Mouse (Mus musculus) left cerebral cortex, postnatal 25 days (tissue): ENCODE data around the gene Msx1. TPM values are rescaled to one million over a fixed set of nuclear protein-coding genes. Genes with fewer than 3 reads are reported as not detected.

ENCODE experiments used
- DNase-seq, 2 experiments: peaks; one replicate each; pipeline ENCODE4 v3.0.0; 2022; ENCODE audit warnings: low spot score in 2 of 2, mixed read lengths in 1 of 2
- intact Hi-C: fragments of 180-260 bp; cut with DNase I; formaldehyde crosslinking; loops from one replicate; pipeline ENCODE4 v1.15.1; 2025
- total RNA-seq, 2 experiments: library from RNA; stranded (reverse); gene quantifications; 2 replicates each; pipeline ENCODE4 v1.2.3; 2021

Gene Msx1
- total RNA-seq, 2 experiments from 2014 or later, result 3.5 to 4.2 TPM

GRCm38 (mm10) chr5:37814169-37814568 lies 10.2 kb downstream of the Msx1 start:
- intact Hi-C loops, result no loop called here
- DNase-seq, result no peak

- DNase-seq, result no peak
- intact Hi-C loops, result no loop called here
Measured at GRCm38 (mm10) chr5:37805291-37805690, 19.1 kb downstream of the Msx1 start.

- intact Hi-C loops, result no loop called here
- no peak for DNase-seq
Measured at GRCm38 (mm10) chr5:37804512-37805118, 19.8 kb downstream of the Msx1 start.

- intact Hi-C loops, result no loop called here
- no peak for DNase-seq
Measured at GRCm38 (mm10) chr5:37797251-37797650, 27.1 kb downstream of the Msx1 start.

- DNase-seq, result no peak
- intact Hi-C loops, result no loop called here
Measured at GRCm38 (mm10) chr5:37796751-37797150, 27.6 kb downstream of the Msx1 start.

GRCm38 (mm10) chr5:37795691-37796090 lies 28.7 kb downstream of the Msx1 start:
- intact Hi-C loops, result no loop called here
- peak in 1 of 2 experiments; percentile 30 for DNase-seq

- DNase-seq, result no peak
- intact Hi-C loops, result no loop called here
Measured at GRCm38 (mm10) chr5:37792154-37792553, 32.2 kb downstream of the Msx1 start.

- intact Hi-C loops, result no loop called here
- peak in 1 of 2 experiments; percentile 30 for DNase-seq
Measured at GRCm38 (mm10) chr5:37784847-37785391, 39.5 kb downstream of the Msx1 start.

GRCm38 (mm10) chr5:37783306-37783705 lies 41.1 kb downstream of the Msx1 start:
- intact Hi-C loops, result no loop called here
- DNase-seq, result no peak

- intact Hi-C loops, result no loop called here
- no peak for DNase-seq
Measured at GRCm38 (mm10) chr5:37775681-37776080, 48.7 kb downstream of the Msx1 start.

GRCm38 (mm10) chr5:37774011-37774410 lies 50.4 kb downstream of the Msx1 start:
- intact Hi-C loops, result no loop called here
- DNase-seq, result no peak

- no peak for DNase-seq
- intact Hi-C loops, result no loop called here
Measured at GRCm38 (mm10) chr5:37770870-37771269, 53.5 kb downstream of the Msx1 start.

Other genes starting within 250 kb of the Msx1 start
- 1 to 10 TPM; 2.4 TPM for gene Stk32b, start 107.4 kb downstream of the Msx1 start, total RNA-seq
- gene Cytl1, start 89.1 kb downstream of the Msx1 start, total RNA-seq, result 1 to 10 TPM; 1.2 to 1.3 TPM
- gene Stx18, start 214.2 kb upstream of the Msx1 start, total RNA-seq, result 10 to 100 TPM; 36.4 to 41.1 TPM